Mouse (Mus musculus) thymus, adult 2 months (tissue): Measurements from ENCODE around the gene Gramd2. TPM values are rescaled to one million over a fixed set of nuclear protein-coding genes. Genes with fewer than 3 reads are reported as not detected.

Experiments used
- DNase-seq: peaks from one replicate; pipeline ENCODE4 v3.0.0; 2021
- H3K27ac ChIP-seq: fragments of 200-500 bp; 2 replicates; pipeline ENCODE4 v1.5.1; 2012; ENCODE audit warnings: low read length, control low read depth; ENCODE audit not compliant: control insufficient read depth, insufficient read depth
- H3K27me3 ChIP-seq: fragments of 200-500 bp; 2 replicates; pipeline ENCODE4 v1.6.1; 2012; ENCODE audit warnings: mild to moderate bottlenecking, low read length, moderate library complexity, mixed read lengths; ENCODE audit not compliant: control insufficient read depth, insufficient read depth
- H3K36me3 ChIP-seq: fragments of 200-500 bp; 2 replicates; pipeline ENCODE4 v1.6.1; 2012; ENCODE audit warnings: mild to moderate bottlenecking, low read length, moderate library complexity; ENCODE audit not compliant: control insufficient read depth, insufficient read depth
- H3K4me1 ChIP-seq: fragments of 200-500 bp; replicated peaks from 2 replicates; pipeline ENCODE4 v1.6.1; 2012; ENCODE audit warnings: low read length; ENCODE audit not compliant: control insufficient read depth, insufficient read depth
- H3K4me3 ChIP-seq: fragments of 200-500 bp; 2 replicates; pipeline ENCODE4 v1.5.1; 2012; ENCODE audit warnings: mild to moderate bottlenecking, low read length, control low read depth, moderate library complexity; ENCODE audit not compliant: control insufficient read depth, insufficient read depth
- CTCF ChIP-seq: fragments of 200-500 bp; IDR thresholded peaks from 2 replicates; pipeline ENCODE4 v1.5.1; 2012; ENCODE audit warnings: mild to moderate bottlenecking, control low read depth, low read length, moderate library complexity, borderline replicate concordance; ENCODE audit not compliant: control insufficient read depth, poor library complexity, insufficient read depth; ENCODE audit errors: extremely low read depth
- POLR2A ChIP-seq: fragments of 200-500 bp; IDR thresholded peaks from 2 replicates; pipeline ENCODE4 v1.6.1; 2012; ENCODE audit warnings: mild to moderate bottlenecking, low read length, control low read depth, moderate library complexity; ENCODE audit not compliant: control insufficient read depth, poor library complexity, insufficient read depth; ENCODE audit errors: extremely low read depth
- WGBS: fragments of 180-500 bp; shearing (Covaris S2); methylation state at CpG from one replicate; pipeline ENCODE4 v1.1.7; 2018; 5-methylcytosine and 5-hydroxymethylcytosine counted together
- polyA plus RNA-seq: library from polyadenylated mRNA; depleted of rRNA; stranded (reverse); fragments of >200 nt; gene quantifications from 2 replicates; pipeline ENCODE4 v1.2.3, GENCODE M21; 2012

Gene Gramd2
- polyA plus RNA-seq, 1 experiment = 1.00 TPM

DNA sequence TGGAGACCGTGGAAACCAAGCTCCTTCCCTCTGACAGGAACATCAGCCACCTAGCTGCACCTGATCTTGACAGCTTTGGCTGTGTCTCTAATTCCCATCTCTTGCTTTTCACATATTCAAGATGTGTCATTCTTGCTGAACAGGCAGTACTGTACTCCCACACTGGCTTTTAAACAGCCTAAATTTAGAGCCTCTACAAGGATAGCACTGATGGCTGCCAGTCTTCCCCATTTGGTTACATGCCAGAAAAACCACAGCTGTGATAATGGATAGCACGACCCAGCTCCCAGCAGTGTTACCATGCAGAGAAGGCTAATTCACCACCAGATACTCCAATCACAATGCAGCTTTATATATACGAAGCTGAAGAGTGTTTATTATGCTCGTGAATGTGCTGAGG is 12.7 kb upstream of the Gramd2 start:
- no peak for DNase-seq
- Histone ChIP-seq H3K4me3 (no peak overlapping the region), H3K36me3 (peaks cover 70% of the 10 kb centered on the region), H3K4me1 (no peaks in the 10 kb centered on the region), H3K27me3 (no peaks in the 10 kb centered on the region), H3K27ac (no peak overlapping the region)
- TF ChIP-seq POLR2A (no peak), CTCF (no peak)
- 83% methylated on average over 4 of the region's 4 CpGs for WGBS

- Histone ChIP-seq H3K36me3 (peaks cover 77% of the 10 kb centered on the region), H3K27me3 (no peaks in the 10 kb centered on the region), H3K4me1 (no peaks in the 10 kb centered on the region), H3K27ac (no peak overlapping the region), H3K4me3 (no peak overlapping the region)
- no peak for DNase-seq
- TF ChIP-seq POLR2A = no peak
- WGBS = 81% methylated on average over 6 of the region's 6 CpGs
These were observed 12.0 kb upstream of the Gramd2 start for GRCm38 (mm10) chr9:59667904-59668303.

GRCm38 (mm10) chr9:59668473-59668872 is 11.5 kb upstream of the Gramd2 start:
- DNase-seq = no peak
- Histone ChIP-seq H3K4me3 (no peak overlapping the region), H3K27me3 (no peaks in the 10 kb centered on the region), H3K27ac (no peak overlapping the region), H3K4me1 (no peaks in the 10 kb centered on the region), H3K36me3 (peaks cover 82% of the 10 kb centered on the region)
- TF ChIP-seq CTCF = no peak
- no peak for TF ChIP-seq POLR2A
- WGBS = 97% methylated on average over 7 of the region's 7 CpGs

- H3K36me3 ChIP-seq = peaks cover 84% of the 10 kb centered on the region
- no peaks in the 10 kb centered on the region for H3K4me1 ChIP-seq
- 90% methylated on average over 4 of the region's 4 CpGs for WGBS
- TF ChIP-seq POLR2A = no peak
- TF ChIP-seq CTCF = no peak
- H3K4me3 ChIP-seq = no peak overlapping the region
- H3K27me3 ChIP-seq = no peaks in the 10 kb centered on the region
- no peak overlapping the region for H3K27ac ChIP-seq
- DNase-seq = no peak
These were observed 10.8 kb upstream of the Gramd2 start for GRCm38 (mm10) chr9:59669172-59669571.

- no peak overlapping the region for H3K4me3 ChIP-seq
- H3K4me1 ChIP-seq = no peaks in the 10 kb centered on the region
- peaks cover 92% of the 10 kb centered on the region for H3K36me3 ChIP-seq
- DNase-seq = no peak
- no peaks in the 10 kb centered on the region for H3K27me3 ChIP-seq
- 97% methylated on average over 12 of the region's 12 CpGs for WGBS
- no peak overlapping the region for H3K27ac ChIP-seq
- TF ChIP-seq CTCF (no peak), POLR2A (no peak)
These were observed 7.6 kb upstream of the Gramd2 start for GRCm38 (mm10) chr9:59672195-59672894.

DNA sequence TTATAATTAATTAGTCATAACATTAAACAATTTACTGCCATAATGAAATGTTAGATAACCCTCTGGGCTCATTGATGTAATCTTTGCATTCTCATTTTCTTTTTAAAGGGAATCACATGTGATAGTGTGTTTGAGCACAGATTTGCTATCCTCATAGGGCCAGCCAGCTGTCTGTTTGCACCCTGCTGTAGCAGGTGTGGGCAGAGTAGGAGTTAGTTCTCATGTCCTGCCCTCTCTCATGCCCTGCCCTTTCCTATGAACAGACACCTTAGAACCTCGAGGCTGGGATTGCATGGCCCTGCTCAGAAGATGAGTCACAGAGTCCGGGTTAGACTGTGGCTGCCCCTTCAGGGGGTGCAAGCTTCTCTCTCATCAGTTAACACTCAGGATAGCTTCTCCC is 6.5 kb upstream of the Gramd2 start:
- H3K27ac ChIP-seq = no peak overlapping the region
- no peak overlapping the region for H3K4me3 ChIP-seq
- no peak for DNase-seq
- no peak for TF ChIP-seq POLR2A
- TF ChIP-seq CTCF = no peak
- H3K27me3 ChIP-seq = no peaks in the 10 kb centered on the region
- 76% methylated on average over 2 of the region's 2 CpGs for WGBS
- peaks cover 91% of the 10 kb centered on the region for H3K36me3 ChIP-seq
- H3K4me1 ChIP-seq = no peaks in the 10 kb centered on the region

DNA sequence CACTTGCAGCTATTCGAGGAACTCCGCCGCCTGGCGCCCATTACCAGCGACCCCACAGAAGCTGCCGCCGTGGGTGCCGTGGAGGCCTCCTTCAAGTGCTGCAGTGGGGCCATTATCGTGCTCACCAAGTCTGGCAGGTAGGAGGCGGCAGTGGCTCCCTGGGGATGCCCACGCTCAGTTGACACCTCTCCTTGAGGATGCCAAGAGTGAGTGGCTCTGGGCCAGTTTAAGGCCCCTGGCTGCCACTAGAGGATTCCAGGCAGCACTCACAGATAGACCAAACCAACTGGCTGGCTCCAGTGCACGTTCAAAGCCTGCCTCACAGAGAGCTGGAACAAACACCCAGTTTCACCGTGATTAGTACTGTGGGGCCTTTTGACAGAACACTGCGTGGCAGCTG is 4.3 kb upstream of the Gramd2 start:
- DNase-seq = no peak
- H3K27me3 ChIP-seq = no peaks in the 10 kb centered on the region
- no peak overlapping the region for H3K27ac ChIP-seq
- H3K4me3 ChIP-seq = no peak overlapping the region
- H3K4me1 ChIP-seq = peaks cover 8% of the 10 kb centered on the region
- no peak for TF ChIP-seq POLR2A
- TF ChIP-seq CTCF = no peak
- 95% methylated on average over 14 of the region's 14 CpGs for WGBS
- H3K36me3 ChIP-seq = peaks cover 73% of the 10 kb centered on the region

DNA sequence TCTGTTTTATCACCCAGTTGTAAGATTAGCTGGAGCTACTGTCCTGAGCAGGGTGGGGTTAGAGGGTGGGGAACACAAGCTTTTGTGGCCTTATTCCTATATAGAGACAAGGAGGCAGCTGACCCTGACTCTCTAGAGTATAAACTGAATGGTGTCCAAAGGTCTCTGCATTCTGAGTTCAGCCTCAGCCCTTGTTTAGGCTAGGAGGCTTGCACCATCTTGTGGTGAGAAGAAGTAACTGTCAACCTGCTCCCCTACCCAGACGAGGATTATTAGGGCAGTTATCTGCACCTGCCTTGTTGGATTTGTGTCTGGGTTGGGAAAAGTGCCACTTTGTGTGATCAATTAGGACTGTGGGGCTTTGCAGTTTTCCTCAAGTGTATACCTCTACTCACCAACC is 1.6 kb upstream of the Gramd2 start:
- peaks cover 46% of the 10 kb centered on the region for H3K36me3 ChIP-seq
- no peak for DNase-seq

More for the DNA sequence above, 1.6 kb upstream of the Gramd2 start:
- TF ChIP-seq POLR2A = no peak
- no peak for TF ChIP-seq CTCF
- Histone ChIP-seq H3K27ac (no peak overlapping the region), H3K4me1 (peaks cover 8% of the 10 kb centered on the region), H3K4me3 (no peak overlapping the region), H3K27me3 (no peaks in the 10 kb centered on the region)
- 48% methylated on average over 1 of the region's 1 CpGs for WGBS
